ENCODE assay signal across 8 mouse cellular contexts in genomic region chr5:114774403-114775051, GRCm38 (mm10). TPM values are rescaled to one million over a fixed set of nuclear protein-coding genes. Genes with fewer than 3 reads are reported as not detected.
A peak's percentile ranks its signal among the peaks of the same experiment; 100 is the strongest.
DNase-seq lines count a peak whose midpoint lies in the region; ATAC-seq and TF ChIP-seq lines count a peak whose summit lies in the region.

Gene Ankrd13a, plus strand, starts transcription at chr5:114774677.

- no peaks in the 10 kb centered on the region for H3K27me3 ChIP-seq in heart, embryonic 12.5 days (replicated peaks)
- H3K27me3 ChIP-seq in kidney, postnatal 0 days (ENCODE audit: insufficient read depth, low read length), result no peaks in the 10 kb centered on the region
- H3K27me3 ChIP-seq in liver, embryonic 11.5 days (replicated peaks; ENCODE audit: control insufficient read depth, insufficient read depth, low read length), result no peaks in the 10 kb centered on the region
- no peaks in the 10 kb centered on the region for H3K27me3 ChIP-seq in stomach, embryonic 14.5 days (ENCODE audit: control insufficient read depth, insufficient read depth, low read length)

- peak; percentile 93 for DNase-seq in CD4-positive helper T cell, adult 2 months (ENCODE audit: low read depth, low spot score)
- peak; percentile 89 for DNase-seq in brain, embryonic 18.5 days (ENCODE audit: low read depth, low spot score)
- peak; percentile 96 for DNase-seq in kidney, postnatal 0 days (ENCODE audit: low spot score)
- DNase-seq in liver, embryonic 11.5 days (ENCODE audit: low spot score), result peak; percentile 86
- peak; percentile 93 for DNase-seq in naive thymus-derived CD4-positive, alpha-beta T cell, adult 2 months (ENCODE audit: low read depth)

- ATAC-seq in erythroid progenitor cell, adult 5-6 weeks (replicated peaks; ENCODE audit: low FRiP score, poor library complexity, severe bottlenecking), result peak; percentile 78
- ATAC-seq in heart, embryonic 12.5 days (ENCODE audit: insufficient number of reproducible peaks, low FRiP score), result peak; percentile 88
- peak; percentile 90 for ATAC-seq in kidney, postnatal 0 days (replicated peaks; ENCODE audit: low FRiP score, low read depth)
- peak; percentile 83 for ATAC-seq in liver, embryonic 11.5 days (replicated peaks; ENCODE audit: low FRiP score)
- peak; percentile 85 for ATAC-seq in stomach, embryonic 14.5 days (ENCODE audit: insufficient number of reproducible peaks, insufficient read depth, low FRiP score, low read depth)

- H3K9me3 ChIP-seq in heart, embryonic 12.5 days (replicated peaks), result no peaks in the 10 kb centered on the region
- no peaks in the 10 kb centered on the region for H3K9me3 ChIP-seq in kidney, postnatal 0 days (replicated peaks; ENCODE audit: low read length)
- no peaks in the 10 kb centered on the region for H3K9me3 ChIP-seq in liver, embryonic 11.5 days (ENCODE audit: control insufficient read depth, low read length)
- no peaks in the 10 kb centered on the region for H3K9me3 ChIP-seq in stomach, embryonic 14.5 days (ENCODE audit: control insufficient read depth, low read depth, low read length)

- H3K9ac ChIP-seq in heart, embryonic 12.5 days, result peak within 1 kb of the TSS; percentile 98
- peak within 1 kb of the TSS; percentile 94 for H3K9ac ChIP-seq in kidney, postnatal 0 days (ENCODE audit: low read depth, low read length)
- H3K9ac ChIP-seq in liver, embryonic 11.5 days (ENCODE audit: low read depth, low read length), result peak within 1 kb of the TSS; percentile 96
- H3K9ac ChIP-seq in stomach, embryonic 14.5 days (replicated peaks; ENCODE audit: low read depth, low read length), result peak within 1 kb of the TSS; percentile 81

- WGBS in heart, embryonic 12.5 days, result under 1% methylated on average over 73 of the region's 73 CpGs
- under 1% methylated on average over 60 of the region's 73 CpGs for WGBS in kidney, postnatal 0 days
- under 1% methylated on average over 56 of the region's 73 CpGs for WGBS in liver, embryonic 11.5 days
- WGBS in stomach, embryonic 14.5 days, result under 1% methylated on average over 66 of the region's 73 CpGs

- peaks cover 29% of the 10 kb centered on the region for H3K4me1 ChIP-seq in heart, embryonic 12.5 days (replicated peaks)
- H3K4me1 ChIP-seq in kidney, postnatal 0 days (replicated peaks; ENCODE audit: insufficient read depth, low read length), result 0 out of 2 replicates have a peak, but pooled peaks cover 4% of the 10 kb centered on the region
- H3K4me1 ChIP-seq in liver, embryonic 11.5 days (replicated peaks; ENCODE audit: control insufficient read depth, insufficient read depth, low read length), result peaks cover 46% of the 10 kb centered on the region
- H3K4me1 ChIP-seq in stomach, embryonic 14.5 days (ENCODE audit: control insufficient read depth, insufficient read depth, low read length), result peaks cover 20% of the 10 kb centered on the region

- no peaks in the 10 kb centered on the region for H3K36me3 ChIP-seq in heart, embryonic 12.5 days
- H3K36me3 ChIP-seq in kidney, postnatal 0 days (ENCODE audit: insufficient read depth, low read length), result no peaks in the 10 kb centered on the region
- no peaks in the 10 kb centered on the region; the same call in 1 of the 2 replicates for H3K36me3 ChIP-seq in liver, embryonic 11.5 days (ENCODE audit: control insufficient read depth, insufficient read depth, low read length)
- H3K36me3 ChIP-seq in stomach, embryonic 14.5 days (ENCODE audit: control insufficient read depth, insufficient read depth, low read length), result no peaks in the 10 kb centered on the region

- TF ChIP-seq CTCF in kidney, postnatal 0 days (IDR thresholded peaks at IDR 0.05; ENCODE audit: low read depth), result no peak

- H3K4me3 ChIP-seq in heart, embryonic 12.5 days, result peak within 1 kb of the TSS; percentile 93
- H3K4me3 ChIP-seq in kidney, postnatal 0 days (replicated peaks; ENCODE audit: low read depth, low read length), result peak within 1 kb of the TSS; percentile 99
- peak within 1 kb of the TSS; percentile 100 for H3K4me3 ChIP-seq in liver, embryonic 11.5 days (ENCODE audit: low read depth, low read length)
- H3K4me3 ChIP-seq in stomach, embryonic 14.5 days (ENCODE audit: low read depth, low read length), result peak within 1 kb of the TSS; percentile 99

- peak within 1 kb of the TSS; percentile 86 for H3K27ac ChIP-seq in heart, embryonic 12.5 days (ENCODE audit: poor library complexity, severe bottlenecking)
- peak within 1 kb of the TSS; percentile 92 for H3K27ac ChIP-seq in kidney, postnatal 0 days
- peak within 1 kb of the TSS; percentile 72 for H3K27ac ChIP-seq in liver, embryonic 11.5 days (ENCODE audit: low read depth, low read length)
- H3K27ac ChIP-seq in stomach, embryonic 14.5 days (ENCODE audit: low read length), result peak within 1 kb of the TSS; percentile 86

- H3K4me2 ChIP-seq in heart, embryonic 12.5 days, result peak within 1 kb of the TSS; percentile 89
- H3K4me2 ChIP-seq in kidney, postnatal 0 days (ENCODE audit: low read length), result peak within 1 kb of the TSS; percentile 95
- H3K4me2 ChIP-seq in liver, embryonic 11.5 days, result peak within 1 kb of the TSS; percentile 90
- peak within 1 kb of the TSS; percentile 97 for H3K4me2 ChIP-seq in stomach, embryonic 14.5 days (replicated peaks; ENCODE audit: low read depth, low read length)

RNA-seq across cellular contexts. Expression of gene Ankrd13a, which starts in this region (rescaled TPM):
- total RNA-seq in erythroid progenitor cell, adult 5-6 weeks (2015; ENCODE audit: low replicate concordance), result 113 and 121 TPM in 2 replicates
- 124 and 147 TPM in 2 replicates for total RNA-seq in erythroid progenitor cell, adult 5-6 weeks (2017; ENCODE audit: low replicate concordance)
- polyA plus RNA-seq in heart, embryonic 12.5 days (2016; fragmentation: Nextera tagmentation; extraction: Ambion mirVana), result 45.2 and 45.6 TPM in 2 replicates
- 45.6 and 49.2 TPM in 2 replicates for polyA plus RNA-seq in kidney, postnatal 0 days (2015; fragmentation: Nextera tagmentation; extraction: Ambion mirVana)
- polyA plus RNA-seq in liver, embryonic 11.5 days (2014; fragmentation: Nextera tagmentation; extraction: Ambion mirVana), result 81.2 and 96.5 TPM in 2 replicates
- 35.6 and 49.5 TPM in 2 replicates for polyA plus RNA-seq in stomach, embryonic 14.5 days (2014; fragmentation: Nextera tagmentation; extraction: Ambion mirVana)

Comparison
In these comparisons a context has a peak if more than half of its experiments do, and no peak if none do; other contexts are left out.
1. Peak in every context shown above with its lines: DNase-seq, ATAC-seq, H3K4me3 ChIP-seq and H3K27ac ChIP-seq.